Mouse (Mus musculus) lung, postnatal 0 days (tissue): Measurements from ENCODE around the gene Dbil5. TPM values are rescaled to one million over a fixed set of nuclear protein-coding genes. Genes with fewer than 3 reads are reported as not detected.
A peak's percentile ranks its signal among the peaks of the same experiment; 100 is the strongest.

Experiments used
- ATAC-seq: fragments of 200-750 bp; cut with Nextera tagmentation; 2 replicates; pipeline ENCODE4 v1.8.0; 2017; ENCODE audit warnings: moderate library complexity
- DNase-seq: peaks from one replicate; pipeline ENCODE4 v3.0.0-alpha.2; 2016; ENCODE audit warnings: low spot score
- H3K27ac ChIP-seq: fragments of 300-500 bp; sonication (generic); 2 replicates; pipeline ENCODE4 v1.5.1; 2014; ENCODE audit warnings: antibody characterized with exemption, mild to moderate bottlenecking, low read length, mixed read lengths
- H3K27me3 ChIP-seq: fragments of 300-500 bp; sonication (generic); replicated peaks from 2 replicates; pipeline ENCODE4 v1.6.1; 2014; ENCODE audit warnings: low read length, mixed read lengths; ENCODE audit not compliant: insufficient read depth
- H3K36me3 ChIP-seq: fragments of 300-500 bp; sonication (generic); 2 replicates; pipeline ENCODE4 v1.6.1; 2014; ENCODE audit warnings: low read length, mixed read lengths; ENCODE audit not compliant: insufficient read depth
- H3K4me1 ChIP-seq: fragments of 300-500 bp; sonication (generic); 2 replicates; pipeline ENCODE4 v1.6.1; 2014; ENCODE audit warnings: antibody characterized with exemption, low read depth, low read length, mixed read lengths; ENCODE audit not compliant: insufficient read depth
- H3K4me2 ChIP-seq: fragments of 300-500 bp; sonication (generic); replicated peaks from 2 replicates; pipeline ENCODE4 v1.6.1; 2014; ENCODE audit warnings: low read depth, mild to moderate bottlenecking, low read length, moderate library complexity, mixed read lengths
- H3K4me3 ChIP-seq: fragments of 300-500 bp; sonication (generic); 2 replicates; pipeline ENCODE4 v1.5.1; 2014; ENCODE audit warnings: low read depth, low read length
- H3K9ac ChIP-seq: fragments of 300-500 bp; sonication (generic); replicated peaks from 2 replicates; pipeline ENCODE4 v1.6.1; 2014; ENCODE audit warnings: low read depth, mild to moderate bottlenecking
- H3K9me3 ChIP-seq: fragments of 300-500 bp; sonication (generic); 2 replicates; pipeline ENCODE4 v1.6.1; 2016; ENCODE audit warnings: low read length, mixed read lengths
- CTCF ChIP-seq: IDR thresholded peaks from 2 replicates; pipeline ENCODE4 v1.5.1; 2016; ENCODE audit warnings: antibody characterized with exemption, mild to moderate bottlenecking
- EP300 ChIP-seq: IDR thresholded peaks from 2 replicates; pipeline ENCODE4 v1.6.1; 2016; ENCODE audit warnings: antibody characterized with exemption, mild to moderate bottlenecking, control low read depth
- WGBS: fragments of 180-500 bp; shearing (Covaris S2); extraction: QIAGEN DNeasy Blood & Tissue Kit; methylation state at CpG from one replicate; pipeline ENCODE4 v1.1.7; 2014; 5-methylcytosine and 5-hydroxymethylcytosine counted together
- polyA plus RNA-seq: library from polyadenylated mRNA; unstranded; fragments of >200 nt; fragmentation: Nextera tagmentation; extraction: Ambion mirVana; gene quantifications from 2 replicates; pipeline ENCODE4 v1.2.1, GENCODE M21; 2015

The Dbil5 gene
- polyA plus RNA-seq, 1 experiment from 2014 or later, result 0.87 TPM

- DNase-seq, result no peak
- WGBS, result 42% methylated on average over 5 of the region's 5 CpGs
- TF ChIP-seq CTCF (no peak), EP300 (no peak)
Measured at GRCm38 (mm10) chr11:76256129-76256528, 38.7 kb downstream of the Dbil5 start.

DNA sequence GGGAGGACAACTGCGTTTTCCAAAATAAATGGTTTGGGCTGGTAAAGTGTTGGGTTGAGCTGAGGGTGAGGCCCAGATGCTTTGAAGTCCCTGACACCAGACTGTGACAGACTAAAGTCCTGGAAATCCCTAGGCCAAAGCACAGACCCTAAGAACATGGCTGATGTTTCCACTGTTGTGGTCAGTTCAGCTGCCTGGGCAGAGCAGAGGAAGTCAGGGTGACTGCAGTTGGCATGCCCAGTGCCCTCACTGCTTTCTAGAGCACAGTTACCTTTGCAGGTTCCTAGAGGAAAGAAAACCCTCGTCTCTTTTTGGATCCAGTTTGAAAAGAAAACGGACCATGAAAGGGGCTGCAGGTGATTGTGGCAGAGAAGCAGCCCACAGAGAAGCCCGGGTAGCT lies 40.0 kb downstream of the Dbil5 start:
- ATAC-seq (no peak), DNase-seq (no peak)
- TF ChIP-seq CTCF (no peak), EP300 (no peak)
- no peaks in the 10 kb centered on the region for H3K4me1 ChIP-seq
- H3K27ac ChIP-seq, result no peak overlapping the region
- no peak overlapping the region for H3K4me2 ChIP-seq
- no peaks in the 10 kb centered on the region for H3K27me3 ChIP-seq
- H3K9ac ChIP-seq, result no peak overlapping the region
- no peaks in the 10 kb centered on the region for H3K36me3 ChIP-seq
- 78% methylated on average over 4 of the region's 4 CpGs for WGBS
- H3K9me3 ChIP-seq, result no peaks in the 10 kb centered on the region
- H3K4me3 ChIP-seq, result no peak overlapping the region

More at GRCm38 (mm10) chr11:76256129-76256528, 38.7 kb downstream of the Dbil5 start:
- Histone ChIP-seq H3K4me2 (no peak overlapping the region), H3K4me1 (no peaks in the 10 kb centered on the region), H3K27ac (no peak overlapping the region), H3K9ac (no peak overlapping the region), H3K9me3 (no peaks in the 10 kb centered on the region), H3K27me3 (no peaks in the 10 kb centered on the region), H3K36me3 (no peaks in the 10 kb centered on the region), H3K4me3 (no peak overlapping the region)
- no peak for ATAC-seq

DNA sequence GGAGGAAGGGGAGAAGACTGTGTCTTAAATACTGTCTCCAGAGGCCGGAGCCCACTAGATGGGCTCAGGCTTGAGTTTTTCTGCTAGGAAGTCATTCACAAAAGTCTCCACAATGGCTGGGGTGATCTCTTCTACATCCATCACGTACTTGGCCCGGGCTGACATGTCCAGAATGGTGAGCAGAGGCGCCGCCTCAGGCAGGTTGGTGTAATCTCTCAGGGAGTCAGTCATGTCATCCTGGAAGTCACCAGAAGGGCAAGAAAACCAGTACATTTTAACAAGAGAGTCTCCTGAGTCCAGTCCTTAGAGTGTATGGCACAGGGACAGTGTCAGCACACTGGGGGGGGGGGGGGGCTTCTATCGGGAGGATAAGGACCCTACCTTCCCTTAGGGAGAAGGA lies 41.1 kb downstream of the Dbil5 start:
- Histone ChIP-seq H3K9me3 (no peaks in the 10 kb centered on the region), H3K9ac (no peak overlapping the region), H3K36me3 (no peaks in the 10 kb centered on the region), H3K4me3 (no peak overlapping the region), H3K27me3 (no peaks in the 10 kb centered on the region), H3K27ac (no peak overlapping the region), H3K4me2 (no peak overlapping the region), H3K4me1 (no peaks in the 10 kb centered on the region)
- ATAC-seq (no peak), DNase-seq (no peak)
- no peak for TF ChIP-seq CTCF
- 79% methylated on average over 6 of the region's 6 CpGs for WGBS

DNA sequence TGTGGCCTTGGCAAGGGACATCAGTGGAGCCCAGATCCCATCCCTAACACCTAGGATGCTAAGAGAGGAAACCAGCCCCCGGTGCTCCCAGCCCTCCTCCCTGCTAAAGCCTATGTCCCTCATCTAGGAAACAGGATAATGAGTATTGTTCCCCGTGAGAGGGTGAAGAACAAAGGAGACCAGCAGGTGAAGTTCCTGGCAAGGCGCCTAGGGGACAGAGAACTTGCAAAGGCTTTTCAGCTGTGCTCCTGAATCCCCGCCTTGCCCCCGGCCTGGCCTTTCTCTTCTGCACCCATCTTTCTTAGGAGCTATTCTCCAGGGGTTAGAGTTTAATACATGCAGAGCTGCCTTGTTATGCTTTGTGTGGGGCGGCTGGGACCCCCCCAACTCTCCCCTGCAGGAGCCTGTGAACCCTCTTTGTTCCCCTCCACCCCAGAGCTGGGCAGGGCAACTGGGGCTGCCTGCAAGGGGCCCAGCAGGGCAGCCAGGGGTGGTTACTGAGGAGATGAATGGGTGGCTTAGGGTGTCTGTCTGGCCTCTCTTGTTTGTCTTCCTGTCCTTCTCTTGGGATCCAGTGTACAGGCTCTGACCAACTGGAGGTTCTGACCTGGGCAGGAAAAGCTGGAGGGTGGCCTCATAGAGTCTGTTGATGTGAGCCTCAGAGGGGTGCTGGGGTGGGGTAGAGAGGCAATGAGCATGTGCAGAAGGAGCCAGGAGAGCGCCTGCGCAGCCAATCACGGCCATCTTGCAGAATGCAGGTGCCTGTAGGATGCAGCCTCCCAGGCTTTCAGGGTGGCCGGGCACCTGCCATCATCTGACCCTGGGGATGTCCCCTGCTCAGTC lies 43.0 kb downstream of the Dbil5 start:
- DNase-seq (no peak), ATAC-seq (no peak)
- H3K4me2 ChIP-seq, result no peak overlapping the region
- H3K27me3 ChIP-seq, result no peaks in the 10 kb centered on the region
- no peaks in the 10 kb centered on the region for H3K9me3 ChIP-seq
- H3K4me3 ChIP-seq, result no peak overlapping the region
- no peak overlapping the region for H3K9ac ChIP-seq
- WGBS, result 77% methylated on average over 10 of the region's 10 CpGs
- no peak overlapping the region for H3K27ac ChIP-seq
- no peaks in the 10 kb centered on the region for H3K36me3 ChIP-seq
- no peaks in the 10 kb centered on the region for H3K4me1 ChIP-seq
- TF ChIP-seq EP300 (no peak), CTCF (no peak)

DNA sequence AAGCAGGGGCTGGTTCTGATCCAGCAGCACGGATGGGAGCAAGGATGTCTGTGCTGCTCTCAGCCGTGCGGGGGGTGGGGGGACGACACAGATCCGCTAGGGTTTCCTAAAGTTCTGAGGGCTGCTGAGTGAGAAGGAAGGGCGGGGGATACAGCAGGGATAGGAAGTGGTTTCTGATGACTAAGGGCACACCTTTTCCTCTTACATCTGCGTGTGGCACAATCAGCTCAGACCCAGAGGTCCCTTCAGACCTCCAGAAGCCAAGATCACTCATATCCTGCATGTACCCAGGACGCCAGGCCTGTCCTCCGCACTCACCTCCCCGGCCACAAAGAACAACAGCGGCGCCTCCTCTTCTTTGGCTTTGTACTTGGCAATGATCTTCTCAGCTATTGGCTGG lies 43.8 kb downstream of the Dbil5 start:
- TF ChIP-seq CTCF (no peak), EP300 (no peak)
- Histone ChIP-seq H3K36me3 (no peaks in the 10 kb centered on the region), H3K27ac (no peak overlapping the region), H3K9ac (no peak overlapping the region), H3K4me3 (no peak overlapping the region), H3K4me2 (no peak overlapping the region), H3K27me3 (no peaks in the 10 kb centered on the region), H3K9me3 (no peaks in the 10 kb centered on the region), H3K4me1 (no peaks in the 10 kb centered on the region)
- DNase-seq, result peak; percentile 67
- 70% methylated on average over 12 of the region's 12 CpGs for WGBS
- ATAC-seq, result peak; percentile 85

DNA sequence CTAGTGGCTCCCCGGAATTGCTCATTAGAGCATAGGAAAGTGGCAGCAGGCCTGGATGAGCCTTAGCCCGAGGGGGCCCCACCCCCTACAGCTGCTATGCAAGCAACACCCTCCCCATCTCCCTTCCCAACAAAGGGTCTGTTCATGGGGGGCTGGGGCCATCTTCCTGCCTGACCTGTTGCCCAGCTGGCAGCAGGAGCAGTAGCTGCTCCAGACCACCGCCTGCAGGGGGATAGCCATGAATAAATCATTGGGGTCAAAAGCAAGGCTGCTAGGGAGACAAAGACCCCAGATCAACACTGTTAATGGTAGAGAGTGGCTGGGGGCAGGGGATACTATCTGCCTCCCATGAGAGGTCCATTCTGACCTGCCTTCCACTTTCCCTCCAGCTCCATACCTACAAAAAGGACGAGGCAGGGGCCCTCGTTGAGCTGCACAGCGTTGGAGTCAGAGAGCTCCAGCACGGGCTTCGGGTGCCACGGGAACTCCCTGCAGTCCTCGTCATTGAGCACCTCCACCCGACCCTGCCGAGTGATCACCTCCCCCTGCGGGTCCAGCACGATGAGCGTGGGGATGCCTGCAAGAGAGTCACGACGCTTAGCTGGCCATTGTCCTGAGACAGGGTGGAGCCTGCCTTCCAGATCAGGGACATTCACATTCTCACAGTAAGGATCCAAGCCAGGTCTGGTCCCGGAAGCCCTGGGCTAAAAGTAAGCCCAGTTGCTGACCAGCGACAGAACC lies 45.4 kb downstream of the Dbil5 start:
- H3K4me3 ChIP-seq, result no peak overlapping the region
- DNase-seq (no peak), ATAC-seq (no peak)
- no peak overlapping the region for H3K4me2 ChIP-seq
- 30% methylated on average over 19 of the region's 19 CpGs for WGBS
- no peaks in the 10 kb centered on the region for H3K4me1 ChIP-seq
- H3K9me3 ChIP-seq, result no peaks in the 10 kb centered on the region
- no peak overlapping the region for H3K9ac ChIP-seq
- H3K36me3 ChIP-seq, result no peaks in the 10 kb centered on the region
- H3K27me3 ChIP-seq, result no peaks in the 10 kb centered on the region
- TF ChIP-seq EP300 (no peak), CTCF (no peak)
- no peak overlapping the region for H3K27ac ChIP-seq
